Mouse (Mus musculus): Measurements from ENCODE around the gene Bicc1.

GRCm38 (mm10) chr10:71008721-71009120, 150.8 kb downstream of the Bicc1 start:
- no peak for TF ChIP-seq GATA1 (IDR thresholded peaks at IDR 0.05; ENCODE audit: borderline replicate concordance, low read length)
- no peak for TF ChIP-seq CTCF (IDR thresholded peaks at IDR 0.05; ENCODE audit: low read depth, low read length)

All from G1E (cell line).